Comparison of ENCODE assay signal across 12 mouse cellular contexts in the genomic region with DNA sequence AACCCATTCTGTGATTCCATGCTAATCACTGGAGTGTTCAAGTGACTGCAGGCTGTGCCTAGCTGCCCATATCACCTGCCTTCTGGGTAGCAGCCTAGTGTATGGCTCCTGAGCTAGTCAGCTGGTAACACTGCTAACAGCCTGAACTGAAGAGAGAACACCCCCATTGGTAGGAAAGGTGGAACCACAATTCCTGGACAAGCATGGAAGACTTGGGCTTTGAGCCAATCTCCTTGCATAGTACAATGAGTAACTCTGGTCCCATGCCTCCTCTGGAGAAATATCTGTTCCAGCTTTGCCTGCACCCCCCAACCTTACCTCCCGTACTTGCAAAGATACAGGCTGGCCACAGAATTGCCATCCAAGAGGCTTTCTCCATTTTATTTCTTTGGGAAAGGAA. TPM values are rescaled to one million over a fixed set of nuclear protein-coding genes. Genes with fewer than 3 reads are reported as not detected.
DNase-seq lines count a peak whose midpoint lies in the region; ATAC-seq lines count a peak whose summit lies in the region.
"Had no signal": no experiment of that assay in that cellular context is flagged by ENCODE, and none has a peak within 500 bp of the region (broad histone marks: within the 10 kb centered on the region; RNA-seq: fewer than 3 reads in every experiment).

No protein-coding gene starts in this region.

- no peak for ATAC-seq in forebrain, embryonic 11.5 days (replicated peaks; ENCODE audit: low FRiP score)
- ATAC-seq in erythroblast, adult 5-6 weeks (replicated peaks; ENCODE audit: low FRiP score, poor library complexity, severe bottlenecking), result no peak

- no peaks in the 10 kb centered on the region for H3K9me3 ChIP-seq in forebrain, embryonic 10.5 days
- no peaks in the 10 kb centered on the region for H3K9me3 ChIP-seq in forebrain, embryonic 11.5 days (ENCODE audit: control insufficient read depth, low read length)
- H3K9me3 ChIP-seq: hindbrain, embryonic 10.5 days; limb, embryonic 15.5 days had no signal

- DNase-seq in forebrain, embryonic 10.5 days (ENCODE audit: extremely low spot score, low spot score), result no peak
- DNase-seq in forebrain, embryonic 11.5 days (ENCODE audit: low spot score), result no peak
- DNase-seq in layer of hippocampus, adult 9-11 months, result peak; percentile 58
- no peak for DNase-seq in layer of hippocampus, adult 11-12 months (ENCODE audit: low spot score)
- DNase-seq in brain, adult 2 months (ENCODE audit: low read depth, low spot score), result peak; percentile 70
- DNase-seq in kidney, postnatal 14 days, result peak; percentile 82
- DNase-seq in adrenal gland, adult 18-20 months (ENCODE audit: low spot score in 2 of 2), result no peak
- DNase-seq: lung, adult 2 months; right cerebral cortex, postnatal 25 days had no signal

- H3K4me1 ChIP-seq in forebrain, embryonic 10.5 days, result peaks cover 62% of the 10 kb centered on the region
- peaks cover 25% of the 10 kb centered on the region for H3K4me1 ChIP-seq in forebrain, embryonic 11.5 days (replicated peaks; ENCODE audit: control insufficient read depth, insufficient read depth, low read length)

- peak overlapping the region; percentile 4; the same call in 1 of the 2 replicates for H3K27ac ChIP-seq in forebrain, embryonic 10.5 days
- H3K27ac ChIP-seq in forebrain, embryonic 11.5 days (ENCODE audit: low read depth, low read length), result no peak overlapping the region
- H3K27ac ChIP-seq: limb, embryonic 15.5 days had no signal

- H3K9ac ChIP-seq in forebrain, embryonic 11.5 days (ENCODE audit: low read length), result no peak overlapping the region
- H3K9ac ChIP-seq: limb, embryonic 15.5 days had no signal

- peaks cover 62% of the 10 kb centered on the region for H3K27me3 ChIP-seq in forebrain, embryonic 10.5 days (ENCODE audit: poor library complexity, severe bottlenecking)
- H3K27me3 ChIP-seq in forebrain, embryonic 11.5 days (ENCODE audit: control insufficient read depth, insufficient read depth, low read length), result peaks cover 32% of the 10 kb centered on the region

- peaks cover 21% of the 10 kb centered on the region for H3K36me3 ChIP-seq in forebrain, embryonic 10.5 days (replicated peaks)
- no peaks in the 10 kb centered on the region for H3K36me3 ChIP-seq in forebrain, embryonic 11.5 days (ENCODE audit: control insufficient read depth, insufficient read depth, low read length)

- 61% methylated on average over 1 of the region's 1 CpGs for WGBS in forebrain, embryonic 10.5 days
- WGBS in forebrain, embryonic 11.5 days, result 33% methylated on average over 1 of the region's 1 CpGs

- no peak overlapping the region for H3K4me2 ChIP-seq in forebrain, embryonic 11.5 days (ENCODE audit: low read depth, low read length, severe bottlenecking)
- H3K4me2 ChIP-seq: limb, embryonic 15.5 days had no signal

- no peak overlapping the region for H3K4me3 ChIP-seq in forebrain, embryonic 10.5 days
- H3K4me3 ChIP-seq in forebrain, embryonic 11.5 days (ENCODE audit: low read depth, low read length), result no peak overlapping the region
- H3K4me3 ChIP-seq: hindbrain, embryonic 10.5 days; limb, embryonic 15.5 days had no signal

RNA-seq across cellular contexts. Expression of gene Ubox5, which starts 2.6 kb away (rescaled TPM):
- polyA plus RNA-seq in forebrain, embryonic 10.5 days (2016; fragmentation: Nextera tagmentation; extraction: Ambion mirVana), result 21.9 and 22.0 TPM in 2 replicates
- polyA plus RNA-seq in forebrain, embryonic 11.5 days (2014; fragmentation: Nextera tagmentation; extraction: Ambion mirVana), result 17.8 and 21.5 TPM in 2 replicates
- 1 to 10 TPM; 5.9 to 6.9 TPM for total RNA-seq in adrenal gland, adult 18-20 months (2021)
- 1.7 and 3.8 TPM in 2 replicates for total RNA-seq in erythroblast, adult 5-6 weeks (2015; ENCODE audit: low replicate concordance)
- total RNA-seq in erythroblast, adult 5-6 weeks (2017; ENCODE audit: low replicate concordance), result 0.68 and 0.98 TPM in 2 replicates

RNA-seq across cellular contexts. Expression of gene Fastkd5, which starts 2.6 kb away (rescaled TPM):
- polyA plus RNA-seq in forebrain, embryonic 10.5 days (2016; fragmentation: Nextera tagmentation; extraction: Ambion mirVana), result 21.4 and 22.7 TPM in 2 replicates
- 20.5 and 21.5 TPM in 2 replicates for polyA plus RNA-seq in forebrain, embryonic 11.5 days (2014; fragmentation: Nextera tagmentation; extraction: Ambion mirVana)
- total RNA-seq in adrenal gland, adult 18-20 months (2021), result 10 to 100 TPM; 13.8 to 14.6 TPM
- total RNA-seq in erythroblast, adult 5-6 weeks (2015; ENCODE audit: low replicate concordance), result 0.84 and 2.9 TPM in 2 replicates
- 7.1 and 9.1 TPM in 2 replicates for total RNA-seq in erythroblast, adult 5-6 weeks (2017; ENCODE audit: low replicate concordance)

RNA-seq across cellular contexts. Expression of gene Lzts3, which starts 10.2 kb away (rescaled TPM):
- polyA plus RNA-seq in forebrain, embryonic 10.5 days (2016; fragmentation: Nextera tagmentation; extraction: Ambion mirVana), result 3.4 and 3.8 TPM in 2 replicates
- 1.6 and 1.7 TPM in 2 replicates for polyA plus RNA-seq in forebrain, embryonic 11.5 days (2014; fragmentation: Nextera tagmentation; extraction: Ambion mirVana)
- 10 to 100 TPM; 12.7 to 17.7 TPM for total RNA-seq in adrenal gland, adult 18-20 months (2021)
- total RNA-seq in erythroblast, adult 5-6 weeks (2015; ENCODE audit: low replicate concordance), result not detected in 2 replicates
- total RNA-seq in erythroblast, adult 5-6 weeks (2017; ENCODE audit: low replicate concordance), result 0.43 and 0.84 TPM in 2 replicates

RNA-seq across cellular contexts. Expression of gene Ddrgk1, which starts 32.0 kb away (rescaled TPM):
- 44.7 and 46.9 TPM in 2 replicates for polyA plus RNA-seq in forebrain, embryonic 10.5 days (2016; fragmentation: Nextera tagmentation; extraction: Ambion mirVana)
- polyA plus RNA-seq in forebrain, embryonic 11.5 days (2014; fragmentation: Nextera tagmentation; extraction: Ambion mirVana), result 46.8 and 48.5 TPM in 2 replicates
- 100 to 1,000 TPM; 219 to 239 TPM for total RNA-seq in adrenal gland, adult 18-20 months (2021)
- total RNA-seq in erythroblast, adult 5-6 weeks (2015; ENCODE audit: low replicate concordance), result 20.9 and 28.2 TPM in 2 replicates
- total RNA-seq in erythroblast, adult 5-6 weeks (2017; ENCODE audit: low replicate concordance), result 19.8 and 30.0 TPM in 2 replicates

RNA-seq across cellular contexts. Expression of gene Itpa, which starts 35.0 kb away (rescaled TPM):
- polyA plus RNA-seq in forebrain, embryonic 10.5 days (2016; fragmentation: Nextera tagmentation; extraction: Ambion mirVana), result 154 and 156 TPM in 2 replicates
- polyA plus RNA-seq in forebrain, embryonic 11.5 days (2014; fragmentation: Nextera tagmentation; extraction: Ambion mirVana), result 152 and 156 TPM in 2 replicates
- total RNA-seq in adrenal gland, adult 18-20 months (2021), result 10 to 100 TPM; 27.3 to 27.4 TPM
- total RNA-seq in erythroblast, adult 5-6 weeks (2015; ENCODE audit: low replicate concordance), result 11.3 and 13.0 TPM in 2 replicates
- total RNA-seq in erythroblast, adult 5-6 weeks (2017; ENCODE audit: low replicate concordance), result 12.8 and 16.2 TPM in 2 replicates

Comparison
In these comparisons a context has a peak if more than half of its experiments do, and no peak if none do; other contexts are left out.
1. DNase-seq: peak in layer of hippocampus, adult 9-11 months (single experiment), brain, adult 2 months (single experiment) and kidney, postnatal 14 days (single experiment); none in forebrain, embryonic 10.5 days (single experiment), forebrain, embryonic 11.5 days (single experiment), layer of hippocampus, adult 11-12 months (single experiment) and adrenal gland, adult 18-20 months (0 of 2).
2. RNA of gene Lzts3, which starts 10.2 kb away (total RNA-seq): 12.7 to 17.7 TPM in adrenal gland, adult 18-20 months; 0.43 to 0.84 TPM in erythroblast, adult 5-6 weeks; every median in the first group is over 4 times any median in the second.